In the genomic region with DNA sequence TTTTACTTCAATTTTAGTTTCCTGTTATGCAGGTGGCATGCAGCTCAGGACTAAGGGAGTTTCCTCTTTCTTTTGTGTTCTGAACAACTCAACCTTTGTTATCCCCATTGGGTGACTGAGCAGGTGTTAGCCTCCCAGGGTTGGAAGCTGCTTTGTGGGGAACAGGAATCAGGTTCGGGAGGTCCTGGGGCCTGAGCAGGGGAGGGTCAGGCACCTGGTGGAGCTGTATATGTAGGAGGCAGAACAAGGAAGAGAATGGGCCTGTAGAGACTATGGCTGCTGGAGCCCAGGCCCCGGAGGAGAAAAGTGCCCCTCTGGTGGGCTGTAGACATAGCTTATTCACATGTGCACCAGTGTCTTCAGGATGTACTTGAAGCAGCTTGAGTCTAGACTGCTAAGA, we compare ENCODE assay signal across 10 mouse cellular contexts. TPM values are rescaled to one million over a fixed set of nuclear protein-coding genes. Genes with fewer than 3 reads are reported as not detected.
DNase-seq lines count a peak whose midpoint lies in the region; ATAC-seq and TF ChIP-seq lines count a peak whose summit lies in the region.
"Had no signal": no experiment of that assay in that cellular context is flagged by ENCODE, and none has a peak within 500 bp of the region (broad histone marks: within the 10 kb centered on the region; RNA-seq: fewer than 3 reads in every experiment).

No protein-coding gene starts in this region.

- no peak overlapping the region for H3K4me3 ChIP-seq in heart, postnatal 0 days (ENCODE audit: low read depth, low read length)
- no peak overlapping the region for H3K4me3 ChIP-seq in embryonic facial prominence, embryonic 15.5 days (replicated peaks)
- no peak overlapping the region for H3K4me3 ChIP-seq in midbrain, embryonic 14.5 days (replicated peaks; ENCODE audit: low read depth, low read length)

- no peak for ATAC-seq in heart, postnatal 0 days (ENCODE audit: insufficient read depth, low read depth)
- ATAC-seq in embryonic facial prominence, embryonic 15.5 days (ENCODE audit: insufficient number of reproducible peaks, low FRiP score, low TSS enrichment, low read depth), result peak; percentile 57; the same call in 1 of the 2 replicates
- ATAC-seq in midbrain, embryonic 14.5 days (ENCODE audit: low FRiP score, low TSS enrichment), result no peak
- ATAC-seq: intestine, postnatal 0 days; lung, postnatal 0 days had no signal

- peak overlapping the region; percentile 14; the same call in 1 of the 2 replicates for H3K27ac ChIP-seq in heart, postnatal 0 days (ENCODE audit: low read depth)
- peak overlapping the region; percentile 34; the same call in 1 of the 2 replicates for H3K27ac ChIP-seq in embryonic facial prominence, embryonic 15.5 days (replicated peaks)
- 0 out of 2 replicates have a peak overlapping the region, but pooled peaks have one; percentile 55 for H3K27ac ChIP-seq in midbrain, embryonic 14.5 days (replicated peaks; ENCODE audit: low read depth, low read length)

- no peak for DNase-seq in heart, postnatal 0 days (ENCODE audit: low spot score)
- DNase-seq in heart, postnatal 25 days (ENCODE audit: low spot score), result no peak
- peak; percentile 23 for DNase-seq in ES-CJ7 (ENCODE audit: low read depth, low spot score)
- no peak for DNase-seq in midbrain, embryonic 14.5 days
- DNase-seq in cerebellum, adult 9-10 months, result no peak
- no peak for DNase-seq in urinary bladder, postnatal 10 days (ENCODE audit: low spot score)
- DNase-seq in adrenal gland, adult 8-10 months, result no peak

- H3K9ac ChIP-seq in heart, postnatal 0 days (replicated peaks; ENCODE audit: low read depth, low read length), result no peak overlapping the region
- no peak overlapping the region for H3K9ac ChIP-seq in embryonic facial prominence, embryonic 15.5 days
- H3K9ac ChIP-seq in midbrain, embryonic 14.5 days (replicated peaks; ENCODE audit: low read length), result no peak overlapping the region

- peaks cover 7% of the 10 kb centered on the region; the same call in 1 of the 2 replicates for H3K9me3 ChIP-seq in heart, postnatal 0 days (replicated peaks; ENCODE audit: control insufficient read depth, low read length)
- no peaks in the 10 kb centered on the region for H3K9me3 ChIP-seq in embryonic facial prominence, embryonic 15.5 days (replicated peaks)
- H3K9me3 ChIP-seq in midbrain, embryonic 14.5 days (ENCODE audit: control insufficient read depth, low read length), result 0 out of 2 replicates have a peak, but pooled peaks cover 3% of the 10 kb centered on the region

- H3K27me3 ChIP-seq in heart, postnatal 0 days (ENCODE audit: control insufficient read depth, insufficient read depth, low read length), result no peaks in the 10 kb centered on the region
- H3K27me3 ChIP-seq in embryonic facial prominence, embryonic 15.5 days, result no peaks in the 10 kb centered on the region
- H3K27me3 ChIP-seq in midbrain, embryonic 14.5 days (ENCODE audit: control insufficient read depth, insufficient read depth, low read length), result no peaks in the 10 kb centered on the region

- TF ChIP-seq CTCF in heart, postnatal 0 days (IDR thresholded peaks at IDR 0.05; ENCODE audit: low read depth), result no peak

- no peaks in the 10 kb centered on the region for H3K36me3 ChIP-seq in heart, postnatal 0 days (replicated peaks; ENCODE audit: control insufficient read depth, insufficient read depth, low read length)
- H3K36me3 ChIP-seq in embryonic facial prominence, embryonic 15.5 days, result no peaks in the 10 kb centered on the region
- no peaks in the 10 kb centered on the region for H3K36me3 ChIP-seq in midbrain, embryonic 14.5 days (ENCODE audit: control insufficient read depth, insufficient read depth, low read length)

- peaks cover 19% of the 10 kb centered on the region for H3K4me1 ChIP-seq in heart, postnatal 0 days (ENCODE audit: control insufficient read depth, insufficient read depth)
- H3K4me1 ChIP-seq in embryonic facial prominence, embryonic 15.5 days, result 0 out of 2 replicates have a peak, but pooled peaks cover 10% of the 10 kb centered on the region
- H3K4me1 ChIP-seq in midbrain, embryonic 14.5 days (ENCODE audit: control insufficient read depth, insufficient read depth, low read length), result peaks cover 9% of the 10 kb centered on the region; the same call in 1 of the 2 replicates

- WGBS in heart, postnatal 0 days, result 53% methylated on average over 2 of the region's 2 CpGs
- 65% methylated on average over 2 of the region's 2 CpGs for WGBS in embryonic facial prominence, embryonic 15.5 days
- WGBS in midbrain, embryonic 14.5 days, result 71% methylated on average over 2 of the region's 2 CpGs

- H3K4me2 ChIP-seq in heart, postnatal 0 days (ENCODE audit: low read depth, low read length), result no peak overlapping the region
- H3K4me2 ChIP-seq in embryonic facial prominence, embryonic 15.5 days (replicated peaks), result no peak overlapping the region
- H3K4me2 ChIP-seq in midbrain, embryonic 14.5 days (ENCODE audit: low read length), result no peak overlapping the region

- intact Hi-C loops in heart, postnatal 25 days (cut with DNase I), result no loop called here

- no peak for TF ChIP-seq EP300 in heart, postnatal 0 days (IDR thresholded peaks at IDR 0.05; ENCODE audit: low read depth)

RNA-seq across cellular contexts. Expression of gene Abcg1, which starts 24.2 kb away (rescaled TPM):
- 11.3 and 13.5 TPM in 2 replicates for total RNA-seq in heart, postnatal 0 days (2014; rRNA removed; ENCODE audit: low replicate concordance)
- polyA plus RNA-seq in heart, postnatal 0 days (2015; fragmentation: Nextera tagmentation; extraction: Ambion mirVana), result 9.6 and 10.1 TPM in 2 replicates
- 1 to 10 TPM; 3.8 to 6.0 TPM for total RNA-seq in heart, postnatal 25 days (2021)
- polyA plus RNA-seq in embryonic facial prominence, embryonic 15.5 days (2015; fragmentation: Nextera tagmentation; extraction: Ambion mirVana), result 14.4 and 15.8 TPM in 2 replicates
- 23.1 and 24.7 TPM in 2 replicates for polyA plus RNA-seq in midbrain, embryonic 14.5 days (2014; fragmentation: Nextera tagmentation; extraction: Ambion mirVana)
- 10 to 100 TPM; 11.7 to 28.2 (median 16.2) TPM for total RNA-seq in adrenal gland, adult 8-10 months (2022)
